Mouse (Mus musculus) forebrain, embryonic 16.5 days (tissue): ENCODE results near the gene Ankrd44. TPM values are rescaled to one million over a fixed set of nuclear protein-coding genes. Genes with fewer than 3 reads are reported as not detected.

Experiments used
- ATAC-seq: fragments of 200-750 bp; cut with Nextera tagmentation; 2 replicates; pipeline ENCODE4 v1.8.0; 2017; ENCODE audit warnings: mild to moderate bottlenecking, moderate library complexity
- H3K27ac ChIP-seq: fragments of 300-500 bp; sonication (generic); 2 replicates; pipeline ENCODE4 v1.5.1; 2014; ENCODE audit warnings: low read length, control low read depth
- H3K27me3 ChIP-seq: fragments of 300-500 bp; sonication (generic); replicated peaks from 2 replicates; pipeline ENCODE4 v1.6.1; 2014; ENCODE audit warnings: low read length; ENCODE audit not compliant: control insufficient read depth, insufficient read depth
- H3K36me3 ChIP-seq: fragments of 300-500 bp; sonication (generic); 2 replicates; pipeline ENCODE4 v1.6.1; 2014; ENCODE audit not compliant: control insufficient read depth, insufficient read depth
- H3K4me1 ChIP-seq: fragments of 300-500 bp; sonication (generic); replicated peaks from 2 replicates; pipeline ENCODE4 v1.6.1; 2014; ENCODE audit warnings: low read length; ENCODE audit not compliant: control insufficient read depth, insufficient read depth
- H3K4me2 ChIP-seq: fragments of 300-500 bp; sonication (generic); 2 replicates; pipeline ENCODE4 v1.6.1; 2014; ENCODE audit warnings: mild to moderate bottlenecking, low read length, control low read depth
- H3K4me3 ChIP-seq: fragments of 300-500 bp; sonication (generic); replicated peaks from 2 replicates; pipeline ENCODE4 v1.5.1; 2014; ENCODE audit warnings: mild to moderate bottlenecking, low read length, control low read depth
- H3K9ac ChIP-seq: fragments of 300-500 bp; sonication (generic); replicated peaks from 2 replicates; pipeline ENCODE4 v1.6.1; 2014; ENCODE audit warnings: low read depth, low read length, control low read depth
- H3K9me3 ChIP-seq: fragments of 300-500 bp; sonication (generic); 2 replicates; pipeline ENCODE4 v1.6.1; 2016; ENCODE audit warnings: low read length; ENCODE audit not compliant: control insufficient read depth
- WGBS: fragments of 180-500 bp; shearing (Covaris S2); extraction: QIAGEN DNeasy Blood & Tissue Kit; methylation state at CpG from one replicate; pipeline ENCODE4 v1.1.7; 2014; 5-methylcytosine and 5-hydroxymethylcytosine counted together
- polyA plus RNA-seq: library from polyadenylated mRNA; unstranded; fragments of >200 nt; fragmentation: Nextera tagmentation; extraction: Ambion mirVana; gene quantifications from 2 replicates; pipeline ENCODE4 v1.2.1, GENCODE M21; 2015

Gene Ankrd44
- polyA plus RNA-seq, 1 experiment from 2014 or later = 28.2 TPM

- Histone ChIP-seq H3K4me3 (no peak overlapping the region), H3K27ac (no peak overlapping the region), H3K4me2 (no peak overlapping the region), H3K27me3 (no peaks in the 10 kb centered on the region), H3K4me1 (peaks cover 18% of the 10 kb centered on the region), H3K9me3 (no peaks in the 10 kb centered on the region), H3K9ac (no peak overlapping the region), H3K36me3 (no peaks in the 10 kb centered on the region)
- ATAC-seq = no peak
- WGBS = 39% methylated on average over 1 of the region's 1 CpGs
Measured at GRCm38 (mm10) chr1:54703466-54703865, 222.7 kb downstream of the Ankrd44 start.

DNA sequence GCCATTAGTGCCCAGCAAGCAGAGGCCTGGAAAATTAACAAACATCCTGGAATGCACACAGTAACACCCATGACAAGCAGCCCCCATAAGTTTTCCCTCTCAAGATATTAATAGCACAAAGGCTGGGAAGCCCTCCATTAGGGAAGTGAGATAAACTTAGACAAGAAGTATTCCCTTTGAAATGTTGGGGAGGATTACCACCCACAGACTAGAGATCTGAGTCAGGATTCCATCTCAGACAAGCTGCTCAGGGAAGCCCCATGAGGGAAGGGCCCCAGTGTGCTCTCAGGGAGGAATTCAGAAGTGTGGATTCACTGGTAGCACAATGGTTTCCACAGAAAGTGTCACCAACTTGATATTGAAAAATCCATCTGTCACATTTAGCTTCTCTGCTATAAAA is 223.3 kb downstream of the Ankrd44 start:
- Histone ChIP-seq H3K27me3 (no peaks in the 10 kb centered on the region), H3K36me3 (no peaks in the 10 kb centered on the region), H3K4me2 (no peak overlapping the region), H3K9me3 (no peaks in the 10 kb centered on the region), H3K4me3 (no peak overlapping the region), H3K9ac (no peak overlapping the region), H3K4me1 (peaks cover 15% of the 10 kb centered on the region), H3K27ac (peak overlapping the region; percentile 8; the same call in 1 of the 2 replicates)
- no peak for ATAC-seq

DNA sequence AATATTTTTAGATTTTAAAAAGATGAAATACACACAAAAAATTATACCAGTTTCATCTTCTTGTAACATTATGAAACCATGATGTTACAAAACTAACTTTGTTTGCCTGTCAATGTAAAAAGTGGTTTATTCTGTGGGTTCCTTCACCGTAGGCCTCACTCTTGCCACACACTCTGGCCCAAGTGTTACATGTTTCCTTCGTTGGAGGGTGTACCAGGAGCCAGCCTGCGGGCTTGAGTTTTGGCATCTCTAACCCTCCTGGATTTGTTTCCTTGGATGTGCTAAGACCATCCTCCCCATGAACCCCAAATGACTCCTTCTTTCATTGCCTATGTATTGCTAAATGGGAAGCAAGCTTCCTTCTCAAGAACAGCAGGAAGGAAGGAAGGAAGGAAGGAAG is 230.8 kb downstream of the Ankrd44 start:
- no peak overlapping the region for H3K27ac ChIP-seq
- no peaks in the 10 kb centered on the region for H3K9me3 ChIP-seq
- H3K36me3 ChIP-seq = no peaks in the 10 kb centered on the region
- no peak for ATAC-seq
- 87% methylated on average over 3 of the region's 3 CpGs for WGBS
- peaks cover 3% of the 10 kb centered on the region for H3K4me1 ChIP-seq
- no peak overlapping the region for H3K4me2 ChIP-seq
- no peak overlapping the region for H3K4me3 ChIP-seq
- H3K9ac ChIP-seq = no peak overlapping the region
- no peaks in the 10 kb centered on the region for H3K27me3 ChIP-seq

- Histone ChIP-seq H3K4me2 (no peak overlapping the region), H3K36me3 (no peaks in the 10 kb centered on the region), H3K9me3 (no peaks in the 10 kb centered on the region), H3K9ac (no peak overlapping the region), H3K27me3 (no peaks in the 10 kb centered on the region), H3K4me3 (no peak overlapping the region), H3K4me1 (peaks cover 5% of the 10 kb centered on the region), H3K27ac (no peak overlapping the region)
- ATAC-seq = no peak
Measured at GRCm38 (mm10) chr1:54691824-54692223, 234.4 kb downstream of the Ankrd44 start.

DNA sequence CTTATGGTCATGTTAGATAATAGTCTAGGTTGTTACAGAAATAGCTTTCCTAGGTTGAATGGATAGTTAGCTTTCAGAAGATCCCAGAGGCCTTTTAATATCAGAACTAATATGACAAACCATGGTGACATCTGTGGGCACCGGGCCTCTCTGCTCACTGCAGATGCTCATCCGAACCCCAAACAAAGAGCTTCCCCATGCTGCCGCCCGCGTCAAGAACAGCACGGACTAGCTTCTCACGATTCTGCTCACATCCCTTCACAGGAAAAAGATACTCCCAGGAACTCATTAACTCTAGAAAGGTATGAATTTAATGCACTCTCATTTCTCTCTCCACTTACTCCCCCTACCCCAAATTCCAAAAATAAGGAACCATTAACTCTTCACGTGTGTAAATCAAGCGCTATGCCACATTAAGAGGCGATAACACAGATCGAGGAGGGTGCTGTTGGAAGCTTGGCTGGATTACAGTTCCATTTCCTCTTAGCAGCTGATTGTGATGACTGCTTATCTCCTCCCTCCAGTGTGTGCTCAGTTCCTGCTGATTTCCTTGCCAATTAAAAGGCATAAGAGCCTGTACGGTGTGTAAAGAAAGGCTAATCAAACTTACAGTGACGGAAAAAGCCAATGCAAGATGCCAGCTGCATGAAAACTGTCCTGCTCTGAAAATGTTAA is 235.8 kb downstream of the Ankrd44 start:
- H3K27me3 ChIP-seq = no peaks in the 10 kb centered on the region
- peaks cover 5% of the 10 kb centered on the region for H3K4me1 ChIP-seq
- no peak overlapping the region for H3K4me3 ChIP-seq
- WGBS = 37% methylated on average over 13 of the region's 13 CpGs
- peak overlapping the region; percentile 68 for H3K27ac ChIP-seq
- H3K9ac ChIP-seq = peak overlapping the region; percentile 32; the same call in 1 of the 2 replicates
- peak; percentile 93 for ATAC-seq
- H3K4me2 ChIP-seq = peak overlapping the region; percentile 37
- no peaks in the 10 kb centered on the region for H3K9me3 ChIP-seq
- no peaks in the 10 kb centered on the region for H3K36me3 ChIP-seq

DNA sequence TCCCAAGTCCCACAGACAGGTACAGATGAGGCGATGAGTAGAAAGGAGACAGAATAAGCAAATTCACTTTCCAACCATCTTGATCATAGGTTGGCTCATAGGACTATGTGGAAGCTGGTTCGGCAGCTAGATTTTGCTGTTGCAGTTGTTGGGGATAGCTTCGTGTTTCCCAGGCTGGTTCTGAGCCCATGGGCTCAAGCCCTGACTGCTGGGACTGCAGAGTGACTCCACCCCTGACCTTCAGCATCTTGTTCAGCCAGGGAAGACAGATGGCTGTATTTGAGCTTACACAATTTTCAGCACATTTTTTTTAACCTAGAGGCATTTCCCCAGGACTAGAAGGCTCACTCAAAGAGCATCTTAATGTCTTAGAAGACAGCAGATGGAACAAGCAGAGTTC is 237.7 kb downstream of the Ankrd44 start:
- H3K4me1 ChIP-seq = peaks cover 5% of the 10 kb centered on the region
- 92% methylated on average over 3 of the region's 3 CpGs for WGBS
- ATAC-seq = no peak
- H3K4me3 ChIP-seq = no peak overlapping the region
- H3K27me3 ChIP-seq = no peaks in the 10 kb centered on the region
- no peak overlapping the region for H3K9ac ChIP-seq
- H3K36me3 ChIP-seq = no peaks in the 10 kb centered on the region
- no peaks in the 10 kb centered on the region for H3K9me3 ChIP-seq
- H3K4me2 ChIP-seq = no peak overlapping the region
- no peak overlapping the region for H3K27ac ChIP-seq

DNA sequence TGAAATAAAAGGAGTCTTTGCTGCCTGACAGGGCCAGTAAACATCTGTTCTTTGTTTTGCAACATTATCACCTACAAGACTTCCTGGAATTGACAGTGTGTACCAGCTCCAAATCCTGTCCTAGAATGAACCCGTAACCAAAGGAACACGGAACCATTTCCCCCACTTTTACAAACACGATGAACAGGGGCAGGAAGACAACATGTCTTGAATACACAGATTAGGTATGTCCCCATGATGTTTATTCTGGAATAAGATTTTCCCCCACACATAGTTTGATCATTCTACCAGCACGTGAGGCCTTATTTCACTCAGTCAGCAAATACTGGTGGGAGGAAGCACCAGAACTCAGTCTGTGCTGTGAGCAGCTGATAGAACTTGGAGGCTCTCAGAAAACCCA is 241.9 kb downstream of the Ankrd44 start:
- WGBS = 89% methylated on average over 4 of the region's 4 CpGs
- no peaks in the 10 kb centered on the region for H3K9me3 ChIP-seq

DNA sequence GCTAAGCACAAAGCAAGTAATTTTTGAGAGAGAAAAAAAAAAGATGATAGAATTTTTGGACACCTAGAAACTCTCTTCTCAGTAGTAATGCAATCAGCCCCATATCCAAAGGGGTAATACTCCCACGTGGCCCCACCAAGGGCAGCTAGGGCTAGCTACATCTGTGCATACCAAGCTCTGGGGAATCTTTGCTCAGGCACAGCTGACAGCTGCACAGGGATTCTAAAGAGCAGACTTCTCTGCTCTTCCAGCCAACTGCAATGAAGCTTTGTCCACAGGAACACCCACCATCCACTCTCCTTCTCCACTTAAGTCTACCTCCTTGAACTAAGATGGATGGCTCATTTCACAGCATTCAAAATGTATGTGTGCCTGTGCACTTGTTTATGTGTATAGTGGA is 246.6 kb downstream of the Ankrd44 start:
- Histone ChIP-seq H3K9ac (no peak overlapping the region), H3K4me1 (no peaks in the 10 kb centered on the region; the same call in 1 of the 2 replicates), H3K4me2 (no peak overlapping the region), H3K27me3 (no peaks in the 10 kb centered on the region), H3K27ac (no peak overlapping the region), H3K9me3 (no peaks in the 10 kb centered on the region), H3K4me3 (no peak overlapping the region), H3K36me3 (no peaks in the 10 kb centered on the region)
- 89% methylated on average over 1 of the region's 1 CpGs for WGBS
- no peak for ATAC-seq

More for the DNA sequence above, 241.9 kb downstream of the Ankrd44 start:
- no peak overlapping the region for H3K27ac ChIP-seq
- no peak overlapping the region for H3K9ac ChIP-seq
- H3K4me2 ChIP-seq = no peak overlapping the region
- H3K27me3 ChIP-seq = no peaks in the 10 kb centered on the region
- H3K4me3 ChIP-seq = no peak overlapping the region
- ATAC-seq = no peak
- no peaks in the 10 kb centered on the region for H3K36me3 ChIP-seq
- no peaks in the 10 kb centered on the region for H3K4me1 ChIP-seq

- no peak overlapping the region for H3K4me2 ChIP-seq
- 87% methylated on average over 1 of the region's 1 CpGs for WGBS
Measured at GRCm38 (mm10) chr1:54678037-54678436, 248.2 kb downstream of the Ankrd44 start.

DNA sequence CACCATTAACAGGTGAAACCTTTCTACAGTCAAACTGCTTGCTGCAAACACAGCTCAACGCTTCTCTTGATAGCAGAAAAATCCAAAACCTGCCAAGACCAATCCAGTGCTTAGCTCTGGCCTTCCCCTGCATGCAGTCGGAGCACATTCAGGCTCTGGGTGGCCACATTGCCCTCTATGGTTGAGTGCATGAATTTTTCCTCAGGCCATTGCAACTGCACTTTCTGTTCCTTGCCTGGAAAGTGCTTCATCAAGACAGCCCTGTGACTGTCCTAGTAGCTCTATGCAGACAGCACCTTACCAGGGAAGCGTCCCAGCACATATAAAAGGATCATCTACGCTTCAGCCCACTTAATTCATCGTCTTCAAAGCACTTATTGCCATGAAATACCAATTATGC is 250.7 kb downstream of the Ankrd44 start:
- 61% methylated on average over 5 of the region's 5 CpGs for WGBS
- no peaks in the 10 kb centered on the region for H3K9me3 ChIP-seq
- no peaks in the 10 kb centered on the region for H3K27me3 ChIP-seq
- H3K27ac ChIP-seq = no peak overlapping the region
- no peaks in the 10 kb centered on the region; the same call in 1 of the 2 replicates for H3K4me1 ChIP-seq
- no peak for ATAC-seq
- no peak overlapping the region for H3K4me2 ChIP-seq
- no peaks in the 10 kb centered on the region for H3K36me3 ChIP-seq
- no peak overlapping the region for H3K4me3 ChIP-seq
- H3K9ac ChIP-seq = no peak overlapping the region

More at GRCm38 (mm10) chr1:54678037-54678436, 248.2 kb downstream of the Ankrd44 start:
- Histone ChIP-seq H3K36me3 (no peaks in the 10 kb centered on the region), H3K27me3 (no peaks in the 10 kb centered on the region), H3K4me1 (no peaks in the 10 kb centered on the region; the same call in 1 of the 2 replicates), H3K27ac (no peak overlapping the region), H3K9me3 (no peaks in the 10 kb centered on the region), H3K4me3 (no peak overlapping the region), H3K9ac (no peak overlapping the region)
- ATAC-seq = no peak
